Mouse (Mus musculus): ENCODE data around the gene Calm1. TPM values are rescaled to one million over a fixed set of nuclear protein-coding genes. Genes with fewer than 3 reads are reported as not detected.
A peak's percentile ranks its signal among the peaks of the same experiment; 100 is the strongest.

Calm1 gene
- polyA plus RNA-seq (2012; rRNA removed), result 630 and 1,469 TPM in 2 replicates

GRCm38 (mm10) chr12:100198967-100199660, at the start of gene Calm1:
Calm1 (plus strand) TSS chr12:100199435.
- no peaks in the 10 kb centered on the region for H3K27me3 ChIP-seq (ENCODE audit: control insufficient read depth, insufficient read depth, low read length)
- peak; percentile 100 for TF ChIP-seq POLR2A (IDR thresholded peaks at IDR 0.05; ENCODE audit: low read depth, low read length)
- no peak for TF ChIP-seq CTCF (IDR thresholded peaks at IDR 0.05; ENCODE audit: extremely low read depth, insufficient read length, insufficient replicate concordance, low read depth, low read length)
- WGBS, result under 1% methylated on average over 58 of the region's 58 CpGs

GRCm38 (mm10) chr12:100152466-100152865, 46.8 kb upstream of the Calm1 start:
- H3K36me3 ChIP-seq (ENCODE audit: control insufficient read depth, insufficient read depth, low read length), result peaks cover 29% of the 10 kb centered on the region
- H3K4me1 ChIP-seq (ENCODE audit: control insufficient read depth, insufficient read depth, insufficient read length, low read length), result peaks cover 3% of the 10 kb centered on the region; the same call in 1 of the 2 replicates
- no peak for TF ChIP-seq POLR2A (IDR thresholded peaks at IDR 0.05; ENCODE audit: low read depth, low read length)
- no peaks in the 10 kb centered on the region for H3K27me3 ChIP-seq (ENCODE audit: control insufficient read depth, insufficient read depth, low read length)
- H3K27ac ChIP-seq (ENCODE audit: insufficient read depth, low read depth, low read length), result no peak overlapping the region
- H3K4me3 ChIP-seq (ENCODE audit: low read depth, low read length), result no peak overlapping the region
- 89% methylated on average over 7 of the region's 7 CpGs for WGBS

More at GRCm38 (mm10) chr12:100198967-100199660, at the start of gene Calm1:
- H3K36me3 ChIP-seq (ENCODE audit: control insufficient read depth, insufficient read depth, low read length), result peaks cover 23% of the 10 kb centered on the region
- peak within 1 kb of the TSS; percentile 95 for H3K27ac ChIP-seq (ENCODE audit: insufficient read depth, low read depth, low read length)
- H3K4me1 ChIP-seq (ENCODE audit: control insufficient read depth, insufficient read depth, insufficient read length, low read length), result peaks cover 4% of the 10 kb centered on the region; the same call in 1 of the 2 replicates
- H3K4me3 ChIP-seq (ENCODE audit: low read depth, low read length), result peak within 1 kb of the TSS; percentile 93

- Histone ChIP-seq H3K4me3 (ENCODE audit: low read depth, low read length) (peak within 1 kb of the TSS; percentile 73), H3K36me3 (ENCODE audit: control insufficient read depth, insufficient read depth, low read length) (peaks cover 2% of the 10 kb centered on the region; the same call in 1 of the 2 replicates), H3K27ac (ENCODE audit: insufficient read depth, low read depth, low read length) (peak within 1 kb of the TSS; percentile 67), H3K27me3 (ENCODE audit: control insufficient read depth, insufficient read depth, low read length) (no peaks in the 10 kb centered on the region), H3K4me1 (ENCODE audit: control insufficient read depth, insufficient read depth, insufficient read length, low read length) (peaks cover 5% of the 10 kb centered on the region; the same call in 1 of the 2 replicates)
- WGBS, result under 1% methylated on average over 26 of the region's 26 CpGs
- TF ChIP-seq POLR2A (IDR thresholded peaks at IDR 0.05; ENCODE audit: low read depth, low read length) (peak; percentile 55; the same call in 1 of the 2 replicates), CTCF (IDR thresholded peaks at IDR 0.05; ENCODE audit: extremely low read depth, insufficient read length, insufficient replicate concordance, low read depth, low read length) (peak; percentile 27; the same call in 1 of the 2 replicates)
Observed at GRCm38 (mm10) chr12:100159261-100159975, 39.8 kb upstream of the Calm1 start, which contains the start of gene Nrde2. Nrde2 (minus strand) TSS chr12:100159653.

GRCm38 (mm10) chr12:100164991-100165500, 34.2 kb upstream of the Calm1 start:
- no peak overlapping the region for H3K4me3 ChIP-seq (ENCODE audit: low read depth, low read length)
- H3K27ac ChIP-seq (ENCODE audit: insufficient read depth, low read depth, low read length), result no peak overlapping the region
- no peaks in the 10 kb centered on the region for H3K27me3 ChIP-seq (ENCODE audit: control insufficient read depth, insufficient read depth, low read length)
- H3K36me3 ChIP-seq (ENCODE audit: control insufficient read depth, insufficient read depth, low read length), result no peaks in the 10 kb centered on the region
- TF ChIP-seq POLR2A (IDR thresholded peaks at IDR 0.05; ENCODE audit: low read depth, low read length), result no peak
- TF ChIP-seq CTCF (IDR thresholded peaks at IDR 0.05; ENCODE audit: extremely low read depth, insufficient read length, insufficient replicate concordance, low read depth, low read length), result no peak
- peaks cover 5% of the 10 kb centered on the region; the same call in 1 of the 2 replicates for H3K4me1 ChIP-seq (ENCODE audit: control insufficient read depth, insufficient read depth, insufficient read length, low read length)
- WGBS, result 74% methylated on average over 7 of the region's 7 CpGs

GRCm38 (mm10) chr12:100166177-100166576, 33.1 kb upstream of the Calm1 start:
- no peak overlapping the region for H3K4me3 ChIP-seq (ENCODE audit: low read depth, low read length)
- no peaks in the 10 kb centered on the region for H3K36me3 ChIP-seq (ENCODE audit: control insufficient read depth, insufficient read depth, low read length)
- peaks cover 5% of the 10 kb centered on the region; the same call in 1 of the 2 replicates for H3K4me1 ChIP-seq (ENCODE audit: control insufficient read depth, insufficient read depth, insufficient read length, low read length)
- WGBS, result 24% methylated on average over 3 of the region's 3 CpGs
- no peak for TF ChIP-seq POLR2A (IDR thresholded peaks at IDR 0.05; ENCODE audit: low read depth, low read length)
- no peak overlapping the region for H3K27ac ChIP-seq (ENCODE audit: insufficient read depth, low read depth, low read length)
- no peaks in the 10 kb centered on the region for H3K27me3 ChIP-seq (ENCODE audit: control insufficient read depth, insufficient read depth, low read length)

GRCm38 (mm10) chr12:100166939-100167338, 32.3 kb upstream of the Calm1 start:
- Histone ChIP-seq H3K27ac (ENCODE audit: insufficient read depth, low read depth, low read length) (no peak overlapping the region), H3K27me3 (ENCODE audit: control insufficient read depth, insufficient read depth, low read length) (no peaks in the 10 kb centered on the region), H3K4me1 (ENCODE audit: control insufficient read depth, insufficient read depth, insufficient read length, low read length) (peaks cover 5% of the 10 kb centered on the region; the same call in 1 of the 2 replicates), H3K4me3 (ENCODE audit: low read depth, low read length) (no peak overlapping the region), H3K36me3 (ENCODE audit: control insufficient read depth, insufficient read depth, low read length) (no peaks in the 10 kb centered on the region)
- TF ChIP-seq POLR2A (IDR thresholded peaks at IDR 0.05; ENCODE audit: low read depth, low read length), result no peak
- TF ChIP-seq CTCF (IDR thresholded peaks at IDR 0.05; ENCODE audit: extremely low read depth, insufficient read length, insufficient replicate concordance, low read depth, low read length), result no peak
- WGBS, result 87% methylated on average over 8 of the region's 8 CpGs

GRCm38 (mm10) chr12:100167502-100167901, 31.7 kb upstream of the Calm1 start:
- 87% methylated on average over 1 of the region's 1 CpGs for WGBS
- H3K27ac ChIP-seq (ENCODE audit: insufficient read depth, low read depth, low read length), result no peak overlapping the region
- no peak for TF ChIP-seq POLR2A (IDR thresholded peaks at IDR 0.05; ENCODE audit: low read depth, low read length)
- TF ChIP-seq CTCF (IDR thresholded peaks at IDR 0.05; ENCODE audit: extremely low read depth, insufficient read length, insufficient replicate concordance, low read depth, low read length), result no peak

More at GRCm38 (mm10) chr12:100167502-100167901, 31.7 kb upstream of the Calm1 start:
- peaks cover 8% of the 10 kb centered on the region; the same call in 1 of the 2 replicates for H3K4me1 ChIP-seq (ENCODE audit: control insufficient read depth, insufficient read depth, insufficient read length, low read length)
- H3K36me3 ChIP-seq (ENCODE audit: control insufficient read depth, insufficient read depth, low read length), result no peaks in the 10 kb centered on the region
- no peaks in the 10 kb centered on the region for H3K27me3 ChIP-seq (ENCODE audit: control insufficient read depth, insufficient read depth, low read length)
- no peak overlapping the region for H3K4me3 ChIP-seq (ENCODE audit: low read depth, low read length)
